Comparison of ENCODE assay signal across 11 mouse cellular contexts in the genomic region with DNA sequence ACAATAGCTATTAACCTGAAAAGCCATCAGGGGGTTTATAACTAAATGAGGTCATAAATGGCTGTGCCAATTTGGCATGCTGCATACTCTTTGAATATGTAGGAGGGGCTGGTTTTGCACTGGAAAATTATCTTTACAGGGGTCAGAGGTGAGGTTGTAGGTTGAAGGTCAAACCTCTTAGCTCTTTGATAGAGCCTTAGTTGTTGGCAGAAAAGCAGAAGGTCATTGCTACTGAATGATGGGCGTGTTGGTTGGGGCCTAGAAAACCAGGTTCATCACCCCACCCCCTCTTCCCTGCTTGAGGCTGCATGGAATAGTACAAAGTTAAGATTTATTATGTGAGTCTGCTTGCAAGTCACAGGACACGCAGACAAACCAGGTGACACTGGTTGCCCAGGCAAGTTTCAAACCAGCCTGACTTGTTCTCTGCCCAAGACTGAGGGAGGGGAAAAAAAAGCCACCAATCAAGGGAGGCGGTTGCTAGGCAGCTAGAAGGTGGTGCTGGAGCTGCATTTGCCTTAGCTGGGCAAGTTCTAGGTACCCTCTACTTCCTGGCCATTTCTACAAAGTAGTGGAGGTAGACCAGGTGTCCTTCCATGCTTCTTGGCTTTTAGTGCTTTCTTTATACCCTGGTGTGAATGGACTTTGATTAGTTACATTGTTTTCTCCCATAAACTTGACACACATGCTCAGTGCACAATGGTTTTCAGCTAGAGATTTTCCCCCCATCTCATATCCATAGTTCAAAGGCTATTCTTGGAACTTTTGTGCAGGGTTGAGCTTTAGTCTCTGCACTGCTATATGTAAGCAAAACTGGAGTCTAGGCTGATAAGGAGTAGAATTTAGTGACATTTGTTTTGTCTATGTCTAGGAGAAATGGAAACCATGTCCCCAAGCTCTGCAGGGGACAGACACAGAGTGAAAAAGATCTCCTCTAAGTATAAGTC.
DNase-seq lines count a peak whose midpoint lies in the region; ATAC-seq and TF ChIP-seq lines count a peak whose summit lies in the region.
"Had no signal": no experiment of that assay in that cellular context is flagged by ENCODE, and none has a peak within 500 bp of the region (broad histone marks: within the 10 kb centered on the region; RNA-seq: fewer than 3 reads in every experiment).

No protein-coding gene starts in this region.

- no peak for TF ChIP-seq POLR2A in lung, adult 2 months (IDR thresholded peaks at IDR 0.05; ENCODE audit: borderline replicate concordance, extremely low read depth, low read depth, low read length)

- no peaks in the 10 kb centered on the region for H3K36me3 ChIP-seq in intestine, embryonic 16.5 days (ENCODE audit: control insufficient read depth, insufficient read depth, low read length)
- H3K36me3 ChIP-seq in lung, embryonic 16.5 days (ENCODE audit: control insufficient read depth, insufficient read depth, low read length): no peaks in the 10 kb centered on the region
- H3K36me3 ChIP-seq: G1E; hindbrain, embryonic 15.5 days had no signal

- no peak for TF ChIP-seq CTCF in lung, adult 2 months (IDR thresholded peaks at IDR 0.05; ENCODE audit: insufficient read depth, low read length)

- H3K4me1 ChIP-seq in lung, adult 2 months (ENCODE audit: control insufficient read depth, insufficient read depth, low read length): peaks cover 32% of the 10 kb centered on the region
- H3K4me1 ChIP-seq in intestine, embryonic 16.5 days (ENCODE audit: control insufficient read depth, insufficient read depth, low read length): peaks cover 3% of the 10 kb centered on the region; the same call in 1 of the 2 replicates
- H3K4me1 ChIP-seq in lung, embryonic 16.5 days (replicated peaks; ENCODE audit: control insufficient read depth, insufficient read depth, low read length): peaks cover 7% of the 10 kb centered on the region; the same call in 1 of the 2 replicates
- H3K4me1 ChIP-seq: hindbrain, embryonic 15.5 days had no signal

- H3K9ac ChIP-seq in intestine, embryonic 16.5 days (ENCODE audit: low read depth, low read length): no peak overlapping the region
- H3K9ac ChIP-seq in lung, embryonic 16.5 days (ENCODE audit: low read length): no peak overlapping the region
- H3K9ac ChIP-seq: forebrain, postnatal 0 days; hindbrain, embryonic 15.5 days had no signal

- H3K9me3 ChIP-seq in intestine, embryonic 16.5 days (ENCODE audit: control insufficient read depth, low read length): no peaks in the 10 kb centered on the region
- no peaks in the 10 kb centered on the region for H3K9me3 ChIP-seq in lung, embryonic 16.5 days (ENCODE audit: control insufficient read depth, low read length)
- H3K9me3 ChIP-seq: hindbrain, embryonic 15.5 days had no signal

- H3K4me3 ChIP-seq in lung, adult 2 months (replicated peaks; ENCODE audit: extremely low read depth, low read depth, low read length): no peak overlapping the region
- no peak overlapping the region for H3K4me3 ChIP-seq in intestine, embryonic 16.5 days (ENCODE audit: low read length)
- no peak overlapping the region for H3K4me3 ChIP-seq in lung, embryonic 16.5 days (ENCODE audit: low read length)
- H3K4me3 ChIP-seq: hindbrain, embryonic 15.5 days had no signal

- H3K4me2 ChIP-seq in intestine, embryonic 16.5 days (ENCODE audit: low read depth, low read length): 0 out of 2 replicates have a peak overlapping the region, but pooled peaks have one; percentile 8
- 0 out of 2 replicates have a peak overlapping the region, but pooled peaks have one; percentile 1 for H3K4me2 ChIP-seq in lung, embryonic 16.5 days (ENCODE audit: low read depth, low read length)
- H3K4me2 ChIP-seq: hindbrain, embryonic 15.5 days had no signal

- WGBS in lung, adult 2 months: 69% methylated on average over 3 of the region's 3 CpGs
- 57% methylated on average over 3 of the region's 3 CpGs for WGBS in intestine, embryonic 16.5 days
- WGBS in lung, embryonic 16.5 days: 58% methylated on average over 3 of the region's 3 CpGs

- no peaks in the 10 kb centered on the region for H3K27me3 ChIP-seq in intestine, embryonic 16.5 days (replicated peaks; ENCODE audit: control insufficient read depth, insufficient read depth, low read length)
- H3K27me3 ChIP-seq in lung, embryonic 16.5 days (ENCODE audit: control insufficient read depth, insufficient read depth, low read depth, low read length): no peaks in the 10 kb centered on the region
- H3K27me3 ChIP-seq: hindbrain, embryonic 15.5 days had no signal

- peak overlapping the region; percentile 90 for H3K27ac ChIP-seq in intestine, embryonic 16.5 days (ENCODE audit: low read length)
- H3K27ac ChIP-seq in lung, embryonic 16.5 days (ENCODE audit: low read length): no peak overlapping the region
- H3K27ac ChIP-seq: hindbrain, embryonic 15.5 days had no signal

- peak; percentile 62 to 83 for DNase-seq in lung, adult 18-20 months
- no peak for DNase-seq in lung, adult 2 months
- no peak for DNase-seq in T-cell, adult 2 months (ENCODE audit: low spot score)
- no peak for DNase-seq in ovary, postnatal 10 days (ENCODE audit: low spot score)
- no peak for DNase-seq in left cerebral cortex, adult 8-10 months (ENCODE audit: low spot score in 2 of 2)
- DNase-seq: forebrain, postnatal 0 days had no signal

- peak; percentile 95 for ATAC-seq in intestine, embryonic 16.5 days
- peak; percentile 69 for ATAC-seq in lung, embryonic 16.5 days (ENCODE audit: low read depth)
- no peak for ATAC-seq in megakaryocyte-erythroid progenitor cell, adult 5-6 weeks (replicated peaks; ENCODE audit: low FRiP score, low TSS enrichment, poor library complexity, severe bottlenecking)
- ATAC-seq: forebrain, postnatal 0 days had no signal

Comparison
In these comparisons a context has a peak if more than half of its experiments do, and no peak if none do; other contexts are left out.
1. DNase-seq: peak in lung, adult 18-20 months (2 of 2); none in lung, adult 2 months (single experiment), T-cell, adult 2 months (single experiment), ovary, postnatal 10 days (single experiment) and left cerebral cortex, adult 8-10 months (0 of 2).